Mouse (Mus musculus): Measurements from ENCODE around the gene Myo1h.

DNA sequence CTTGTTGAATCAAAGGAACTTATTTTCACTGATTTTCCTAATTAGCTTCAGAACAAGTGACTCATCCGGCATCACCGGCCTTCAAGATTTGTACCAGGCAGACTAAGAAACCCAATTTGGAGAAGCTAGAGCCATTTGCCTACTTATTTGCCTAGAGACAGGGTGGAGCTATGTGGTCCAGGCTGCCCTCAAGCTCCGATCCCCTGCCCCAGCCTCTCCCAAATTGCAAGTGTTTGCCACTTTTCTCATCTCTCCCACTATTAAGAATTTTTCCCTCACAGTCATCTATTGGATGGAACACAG lies 3.6 kb upstream of the Myo1h start:
- TF ChIP-seq CTCF (IDR thresholded peaks at IDR 0.05; ENCODE audit: low read depth) (no peak), EP300 (IDR thresholded peaks at IDR 0.05; ENCODE audit: low read depth) (no peak)
